Mouse (Mus musculus) lung, embryonic 15.5 days (tissue): ENCODE data around the gene Shcbp1l. TPM values are rescaled to one million over a fixed set of nuclear protein-coding genes. Genes with fewer than 3 reads are reported as not detected.

Experiments used
- ATAC-seq: fragments of 200-750 bp; cut with Nextera tagmentation; 2 replicates; pipeline ENCODE4 v1.8.0; 2017; ENCODE audit warnings: moderate number of reproducible peaks, borderline replicate concordance; ENCODE audit not compliant: low FRiP score, low TSS enrichment; ENCODE audit errors: extremely low read depth
- H3K27ac ChIP-seq: fragments of 300-500 bp; sonication (generic); 2 replicates; pipeline ENCODE4 v1.5.1; 2015; ENCODE audit warnings: moderate library complexity, mild to moderate bottlenecking, inconsistent platforms
- H3K27me3 ChIP-seq: fragments of 300-500 bp; sonication (generic); 2 replicates; pipeline ENCODE4 v1.6.1; 2015; ENCODE audit warnings: inconsistent platforms
- H3K36me3 ChIP-seq: fragments of 300-500 bp; sonication (generic); 2 replicates; pipeline ENCODE4 v1.6.1; 2015; ENCODE audit warnings: inconsistent platforms
- H3K4me1 ChIP-seq: fragments of 300-500 bp; sonication (generic); 2 replicates; pipeline ENCODE4 v1.6.1; 2015; ENCODE audit warnings: inconsistent platforms
- H3K4me2 ChIP-seq: fragments of 300-500 bp; sonication (generic); 2 replicates; pipeline ENCODE4 v1.6.1; 2015; ENCODE audit warnings: inconsistent platforms, mild to moderate bottlenecking, moderate library complexity
- H3K4me3 ChIP-seq: fragments of 300-500 bp; sonication (generic); 2 replicates; pipeline ENCODE4 v1.5.1; 2015; ENCODE audit warnings: mild to moderate bottlenecking, inconsistent platforms
- H3K9ac ChIP-seq: fragments of 300-500 bp; sonication (generic); 2 replicates; pipeline ENCODE4 v1.6.1; 2015; ENCODE audit warnings: inconsistent platforms
- H3K9me3 ChIP-seq: fragments of 300-500 bp; sonication (generic); 2 replicates; pipeline ENCODE4 v1.6.1; 2016; ENCODE audit warnings: inconsistent platforms
- whole genome bisulfite sequencing: fragments of 180-500 bp; shearing (Covaris S2); methylation state at CpG from one replicate; pipeline ENCODE4 v1.1.7; 2015; 5-methylcytosine and 5-hydroxymethylcytosine counted together
- polyA plus RNA-seq: library from polyadenylated mRNA; unstranded; fragments of >200 nt; fragmentation: Nextera tagmentation; extraction: Ambion mirVana; gene quantifications from 2 replicates; pipeline ENCODE4 v1.2.1, GENCODE M21; 2015

Gene Shcbp1l
- polyA plus RNA-seq, 1 experiment from 2014 or later = 0.36 TPM

DNA sequence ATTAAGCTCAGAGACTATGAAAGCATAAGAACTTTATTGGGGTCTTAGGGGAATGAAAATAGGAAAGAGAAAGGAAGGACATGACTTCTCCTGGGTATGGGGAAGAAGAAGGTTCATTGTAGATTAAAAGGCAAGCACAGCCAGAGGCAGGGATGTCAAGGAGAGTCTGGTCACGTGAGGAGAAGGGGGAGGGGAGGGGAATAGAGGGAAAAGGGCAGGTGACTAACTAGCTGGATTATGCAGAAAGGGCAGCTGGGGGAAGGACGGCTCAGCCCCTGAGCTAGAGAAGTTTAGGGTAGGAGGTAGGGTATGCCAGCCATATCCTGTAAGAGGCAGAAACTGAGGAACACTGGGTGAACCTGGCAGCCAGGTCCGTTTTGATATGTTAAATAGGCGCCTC is 68.4 kb downstream of the Shcbp1l start:
- H3K27me3 ChIP-seq = no peaks in the 10 kb centered on the region
- H3K4me1 ChIP-seq = no peaks in the 10 kb centered on the region
- ATAC-seq = no peak
- no peak overlapping the region for H3K4me3 ChIP-seq
- no peak overlapping the region for H3K4me2 ChIP-seq
- WGBS = 25% methylated on average over 4 of the region's 4 CpGs
- no peak overlapping the region for H3K27ac ChIP-seq
- no peak overlapping the region for H3K9ac ChIP-seq
- no peaks in the 10 kb centered on the region for H3K36me3 ChIP-seq
- no peaks in the 10 kb centered on the region for H3K9me3 ChIP-seq

DNA sequence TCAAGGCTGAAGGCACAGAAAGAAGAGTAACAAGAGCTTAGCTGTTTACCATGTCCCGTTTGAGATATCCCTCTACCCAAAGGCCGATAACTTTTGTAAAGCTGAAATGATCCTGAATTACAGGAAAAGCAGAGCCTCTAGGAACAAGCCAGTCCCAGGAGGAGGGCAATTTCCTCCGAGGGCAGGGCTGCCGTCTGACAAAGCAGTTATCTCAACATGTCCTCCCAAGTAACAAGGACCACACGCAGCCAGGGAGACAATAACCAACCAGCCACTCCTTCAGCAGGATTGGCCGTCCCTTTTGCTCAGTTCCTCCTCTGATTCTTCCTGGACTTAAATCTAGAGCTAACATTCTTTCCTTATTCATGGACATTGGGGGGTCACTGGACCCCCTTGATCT is 69.0 kb downstream of the Shcbp1l start:
- WGBS = 41% methylated on average over 6 of the region's 6 CpGs

DNA sequence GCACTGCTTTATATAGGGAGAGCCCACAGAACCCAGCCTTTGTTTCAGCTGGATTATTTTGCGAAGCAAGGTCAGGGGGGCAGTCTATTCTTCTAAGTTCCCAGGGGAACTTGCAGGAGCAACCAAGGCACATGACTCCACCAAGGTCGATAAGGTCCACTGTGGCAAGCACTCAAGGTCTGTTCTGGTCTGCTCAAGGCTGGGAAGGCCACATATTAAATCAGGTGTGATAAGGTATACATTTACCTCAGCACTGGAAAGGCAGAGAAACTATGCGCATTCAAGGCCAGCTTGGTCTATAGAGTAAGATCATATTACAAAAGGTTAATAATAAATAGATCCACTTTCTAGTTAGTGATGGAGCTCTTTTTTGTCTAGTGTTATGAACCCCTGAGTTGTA is 71.1 kb downstream of the Shcbp1l start:
- H3K4me3 ChIP-seq = no peak overlapping the region
- ATAC-seq = no peak
- no peak overlapping the region for H3K27ac ChIP-seq
- WGBS = 76% methylated on average over 3 of the region's 3 CpGs
- no peaks in the 10 kb centered on the region for H3K27me3 ChIP-seq
- H3K4me1 ChIP-seq = no peaks in the 10 kb centered on the region
- H3K9ac ChIP-seq = no peak overlapping the region
- no peak overlapping the region for H3K4me2 ChIP-seq
- H3K36me3 ChIP-seq = no peaks in the 10 kb centered on the region
- H3K9me3 ChIP-seq = no peaks in the 10 kb centered on the region

More for the DNA sequence above, 69.0 kb downstream of the Shcbp1l start:
- H3K4me2 ChIP-seq = no peak overlapping the region
- no peak overlapping the region for H3K9ac ChIP-seq
- no peak overlapping the region for H3K4me3 ChIP-seq
- no peaks in the 10 kb centered on the region for H3K36me3 ChIP-seq
- H3K9me3 ChIP-seq = no peaks in the 10 kb centered on the region
- H3K27ac ChIP-seq = no peak overlapping the region
- no peak for ATAC-seq
- no peaks in the 10 kb centered on the region for H3K27me3 ChIP-seq
- no peaks in the 10 kb centered on the region for H3K4me1 ChIP-seq

DNA sequence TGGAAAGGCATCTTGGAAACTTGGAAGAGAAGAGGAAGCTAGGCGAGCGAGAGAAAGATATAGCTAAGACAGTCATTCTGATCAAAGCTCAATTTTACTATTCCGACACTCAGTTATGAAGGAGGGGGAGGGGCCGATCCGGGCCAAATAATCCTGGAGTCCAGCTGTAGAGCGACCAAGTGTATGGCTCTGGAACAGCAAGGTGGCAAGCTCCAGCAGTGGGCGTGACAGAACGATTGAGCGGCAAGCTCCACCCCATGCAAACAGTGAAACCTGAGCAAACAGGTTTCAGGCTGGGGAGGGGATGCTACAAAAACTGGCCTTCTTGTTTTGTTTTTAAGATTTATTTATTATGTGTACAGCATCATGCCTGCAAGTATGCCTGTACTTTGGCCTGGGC is 75.1 kb downstream of the Shcbp1l start:
- ATAC-seq = no peak
- H3K9me3 ChIP-seq = no peaks in the 10 kb centered on the region
- H3K4me3 ChIP-seq = no peak overlapping the region
- H3K27me3 ChIP-seq = no peaks in the 10 kb centered on the region
- H3K36me3 ChIP-seq = no peaks in the 10 kb centered on the region
- H3K9ac ChIP-seq = no peak overlapping the region
- no peak overlapping the region for H3K27ac ChIP-seq
- 69% methylated on average over 9 of the region's 9 CpGs for WGBS
- H3K4me1 ChIP-seq = no peaks in the 10 kb centered on the region
- H3K4me2 ChIP-seq = no peak overlapping the region

DNA sequence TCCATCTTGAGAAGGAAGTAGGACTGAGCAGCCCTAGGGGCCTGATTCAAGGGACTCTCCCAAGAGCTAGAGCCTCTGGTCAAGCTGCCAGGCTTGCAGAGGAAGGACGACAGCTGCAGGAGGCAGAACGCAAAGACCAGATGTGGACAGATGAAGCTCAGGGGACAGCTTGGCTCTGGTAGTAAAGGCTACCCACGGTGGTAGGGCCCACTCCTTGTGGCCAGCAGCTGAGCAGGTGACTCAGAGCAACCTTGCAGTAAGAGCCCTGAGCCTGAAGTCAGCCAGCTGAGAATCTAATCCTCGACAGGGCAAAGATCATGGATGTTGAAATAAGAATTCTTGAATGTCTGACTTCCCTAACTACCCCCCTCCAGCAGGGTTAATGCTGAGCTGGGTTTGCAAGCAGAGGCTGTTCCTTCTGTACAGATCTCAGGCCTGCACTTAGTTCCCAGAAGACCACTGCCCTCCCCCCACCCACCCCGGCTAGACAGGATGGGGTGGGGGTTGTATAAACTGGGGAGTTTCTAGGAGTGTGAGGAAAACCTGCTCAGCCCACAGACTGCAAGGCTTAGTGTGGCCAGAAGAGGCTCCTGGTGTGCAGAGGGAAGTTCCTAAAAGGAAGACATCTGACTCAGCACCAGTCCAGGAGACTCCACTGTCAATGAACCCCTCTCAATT is 76.8 kb downstream of the Shcbp1l start:
- Histone ChIP-seq H3K27ac (no peak overlapping the region), H3K4me1 (no peaks in the 10 kb centered on the region), H3K9me3 (no peaks in the 10 kb centered on the region), H3K9ac (no peak overlapping the region), H3K4me2 (no peak overlapping the region), H3K4me3 (no peak overlapping the region), H3K27me3 (no peaks in the 10 kb centered on the region), H3K36me3 (no peaks in the 10 kb centered on the region)
- ATAC-seq = no peak; the same call in 1 of the 2 replicates
- 42% methylated on average over 5 of the region's 5 CpGs for WGBS

Other genes with a start within 250 kb of the Shcbp1l start
- 58.5 and 64.8 TPM in 2 replicates for gene Lamc2, start 238.7 kb upstream of the Shcbp1l start, polyA plus RNA-seq
- 120 and 122 TPM in 2 replicates for gene Lamc1, start 92.4 kb upstream of the Shcbp1l start, polyA plus RNA-seq
- gene Dhx9, start 62.5 kb downstream of the Shcbp1l start, polyA plus RNA-seq = 30.7 and 34.1 TPM in 2 replicates
- 6.6 and 7.4 TPM in 2 replicates for gene Npl, start 124.9 kb downstream of the Shcbp1l start, polyA plus RNA-seq
- gene Rgs8, start 227.9 kb downstream of the Shcbp1l start, polyA plus RNA-seq = 0.14 and 0.20 TPM in 2 replicates